ENCODE assay signal across 8 mouse cellular contexts in the genomic region with DNA sequence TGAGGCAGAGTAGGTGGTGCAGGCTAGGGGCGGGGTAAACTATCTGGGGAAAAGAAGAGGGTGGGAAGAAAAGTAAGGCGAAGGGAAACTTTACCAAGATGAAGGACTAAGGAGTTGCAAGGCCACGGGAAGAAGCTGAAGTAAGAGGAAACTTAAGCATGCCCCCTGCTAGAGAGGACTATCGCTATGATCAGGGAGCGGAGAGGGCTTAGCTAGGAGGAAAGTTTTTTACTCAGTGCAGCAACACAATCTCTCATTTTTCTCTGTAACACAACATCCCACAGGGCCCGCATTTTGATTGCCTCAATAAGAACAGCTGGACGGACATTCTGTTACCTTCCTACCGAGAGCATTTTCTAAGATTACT. TPM values are rescaled to one million over a fixed set of nuclear protein-coding genes. Genes with fewer than 3 reads are reported as not detected.
A peak's percentile ranks its signal among the peaks of the same experiment; 100 is the strongest.
DNase-seq lines count a peak whose midpoint lies in the region; ATAC-seq and TF ChIP-seq lines count a peak whose summit lies in the region.

No protein-coding gene starts in this region.

- H3K79me2 ChIP-seq in CH12.LX (replicated peaks; ENCODE audit: control insufficient read depth, extremely low read depth, insufficient read depth, poor library complexity, severe bottlenecking): peaks cover 18% of the 10 kb centered on the region

- H3K27me3 ChIP-seq in heart, embryonic 12.5 days (replicated peaks): no peaks in the 10 kb centered on the region
- no peaks in the 10 kb centered on the region for H3K27me3 ChIP-seq in CH12.LX (replicated peaks)
- H3K27me3 ChIP-seq in forebrain, embryonic 14.5 days (replicated peaks; ENCODE audit: control insufficient read depth, insufficient read depth, low read length): no peaks in the 10 kb centered on the region
- H3K27me3 ChIP-seq in liver, embryonic 15.5 days: no peaks in the 10 kb centered on the region

- H3K36me3 ChIP-seq in heart, embryonic 12.5 days: peaks cover 5% of the 10 kb centered on the region; the same call in 1 of the 2 replicates
- peaks cover 0 to 10% of the 10 kb centered on the region in 2 experiments for H3K36me3 ChIP-seq in CH12.LX (replicated peaks in 1 of 2; ENCODE audit: control insufficient read depth in 1 of 2, insufficient read depth in 1 of 2, low read length in 1 of 2)
- H3K36me3 ChIP-seq in forebrain, embryonic 14.5 days (ENCODE audit: control insufficient read depth, insufficient read depth, low read length): no peaks in the 10 kb centered on the region
- H3K36me3 ChIP-seq in liver, embryonic 15.5 days (replicated peaks): peaks cover 11% of the 10 kb centered on the region

- peaks cover 4% of the 10 kb centered on the region; the same call in 1 of the 2 replicates for H3K4me1 ChIP-seq in heart, embryonic 12.5 days (replicated peaks)
- no peaks in the 10 kb centered on the region for H3K4me1 ChIP-seq in CH12.LX (ENCODE audit: control insufficient read depth in 1 of 2, insufficient read depth in 2 of 2)
- no peaks in the 10 kb centered on the region for H3K4me1 ChIP-seq in forebrain, embryonic 14.5 days (ENCODE audit: control insufficient read depth, insufficient read depth, low read length)
- H3K4me1 ChIP-seq in liver, embryonic 15.5 days (replicated peaks): peaks cover 9% of the 10 kb centered on the region; the same call in 1 of the 2 replicates

- TF ChIP-seq POLR2A in CH12.LX (IDR thresholded peaks at IDR 0.05; ENCODE audit: low read depth, low read length): 0 out of 2 replicates have a peak, but pooled peaks have one; percentile 25

- DNase-seq in heart, adult 8-10 months (ENCODE audit: low spot score): no peak
- no peak for DNase-seq in CH12.LX (ENCODE audit: extremely low read depth)
- DNase-seq in forebrain, embryonic 14.5 days (ENCODE audit: low spot score): no peak
- no peak for DNase-seq in yolk sac, embryonic 10.5 days (ENCODE audit: low spot score)
- DNase-seq in right cerebral cortex, postnatal 25 days: no peak

- H3K4me3 ChIP-seq in heart, embryonic 12.5 days: peak overlapping the region; percentile 64
- H3K4me3 ChIP-seq in CH12.LX (replicated peaks in 1 of 3; ENCODE audit: low read depth in 2 of 3, low read length in 2 of 3, poor library complexity in 1 of 3): peak overlapping the region; percentile 50 to 66 (median 57)
- H3K4me3 ChIP-seq in forebrain, embryonic 14.5 days (ENCODE audit: low read depth, low read length): peak overlapping the region; percentile 44
- H3K4me3 ChIP-seq in liver, embryonic 15.5 days (replicated peaks): peak overlapping the region; percentile 75

- no peak for TF ChIP-seq EP300 in CH12.LX (IDR thresholded peaks at IDR 0.05; ENCODE audit: low read length)

- no peak for ATAC-seq in heart, embryonic 12.5 days (ENCODE audit: insufficient number of reproducible peaks, low FRiP score)
- no peak for ATAC-seq in forebrain, embryonic 14.5 days
- no peak for ATAC-seq in liver, embryonic 15.5 days (ENCODE audit: insufficient read depth)
- no peak for ATAC-seq in inflammation-experienced regulatory T-cells, adult 6 months

- WGBS in heart, embryonic 12.5 days: 10% methylated on average over 7 of the region's 8 CpGs
- 29% methylated on average over 8 of the region's 8 CpGs for WGBS in forebrain, embryonic 14.5 days
- 14% methylated on average over 8 of the region's 8 CpGs for WGBS in liver, embryonic 15.5 days (ENCODE audit: insufficient replicate concordance)

- peak overlapping the region; percentile 71 for H3K9ac ChIP-seq in heart, embryonic 12.5 days
- peak overlapping the region; percentile 76 for H3K9ac ChIP-seq in CH12.LX (ENCODE audit: insufficient read depth, low read depth)
- peak overlapping the region; percentile 73; the same call in 1 of the 2 replicates for H3K9ac ChIP-seq in forebrain, embryonic 14.5 days (ENCODE audit: low read length)
- H3K9ac ChIP-seq in liver, embryonic 15.5 days: peak overlapping the region; percentile 32; the same call in 1 of the 2 replicates

- H3K27ac ChIP-seq in heart, embryonic 12.5 days (ENCODE audit: poor library complexity, severe bottlenecking): peak overlapping the region; percentile 98
- no peak overlapping the region for H3K27ac ChIP-seq in CH12.LX (ENCODE audit: insufficient read depth, low read depth)
- H3K27ac ChIP-seq in forebrain, embryonic 14.5 days (ENCODE audit: low read depth, low read length): no peak overlapping the region; the same call in 1 of the 2 replicates
- peak overlapping the region; percentile 88 for H3K27ac ChIP-seq in liver, embryonic 15.5 days (replicated peaks)

- in situ Hi-C loops in CH12.LX (cut with MboI; ENCODE audit: low pct_ligation_motif_present, low pct_unique_long_range_greater_than_20kb, low sequenced_read_pairs): no loop called here

- TF ChIP-seq CTCF in CH12.LX (conservative IDR thresholded peaks at IDR 0.05 in 1 of 2, IDR thresholded peaks at IDR 0.05 in 1 of 2; ENCODE audit: low read depth in 2 of 2, low read length in 2 of 2): no peak

- dilution Hi-C loops in CH12.LX (cut with MboI; ENCODE audit: extremely low pct_ligation_motif_present, extremely low pct_unique_long_range_greater_than_20kb, low sequenced_read_pairs): no loop called here

- H3K4me2 ChIP-seq in heart, embryonic 12.5 days: peak overlapping the region; percentile 75
- 0 out of 2 replicates have a peak overlapping the region, but pooled peaks have one; percentile 13 for H3K4me2 ChIP-seq in CH12.LX (ENCODE audit: insufficient read depth, low read depth, poor library complexity, severe bottlenecking)
- H3K4me2 ChIP-seq in forebrain, embryonic 14.5 days (ENCODE audit: low read length): peak overlapping the region; percentile 57
- peak overlapping the region; percentile 72 for H3K4me2 ChIP-seq in liver, embryonic 15.5 days

- no peak for TF ChIP-seq RAD21 in CH12.LX (IDR thresholded peaks at IDR 0.05; ENCODE audit: low read depth, low read length)

- no peaks in the 10 kb centered on the region for H3K9me3 ChIP-seq in heart, embryonic 12.5 days (replicated peaks)
- H3K9me3 ChIP-seq in CH12.LX (replicated peaks; ENCODE audit: low read length): no peaks in the 10 kb centered on the region
- H3K9me3 ChIP-seq in forebrain, embryonic 14.5 days (replicated peaks; ENCODE audit: control insufficient read depth, low read length): no peaks in the 10 kb centered on the region
- no peaks in the 10 kb centered on the region for H3K9me3 ChIP-seq in liver, embryonic 15.5 days (replicated peaks)

TF ChIP-seq in CH12.LX, 34 proteins besides CTCF, POLR2A, EP300 and RAD21:
- TF ChIP-seq ZKSCAN1 (IDR thresholded peaks at IDR 0.05; ENCODE audit: borderline replicate concordance, low read depth, low read length) (no peak), SMC3 (IDR thresholded peaks at IDR 0.05; ENCODE audit: low read depth, low read length) (no peak), UBTF (IDR thresholded peaks at IDR 0.05; ENCODE audit: low read depth, low read length) (no peak), BHLHE40 (IDR thresholded peaks at IDR 0.05; ENCODE audit: low read depth, low read length) (no peak), JUND (conservative IDR thresholded peaks at IDR 0.05; ENCODE audit: low read depth, low read length) (no peak), ZC3H11A (IDR thresholded peaks at IDR 0.05; ENCODE audit: low read depth, low read length) (no peak), MYC (IDR thresholded peaks at IDR 0.05; ENCODE audit: low read depth, low read length) (no peak), MAFK (IDR thresholded peaks at IDR 0.05; ENCODE audit: insufficient replicate concordance, low read length) (no peak), ZNF384 (IDR thresholded peaks at IDR 0.05; ENCODE audit: low read depth, low read length) (no peak), SIN3A (IDR thresholded peaks at IDR 0.05; ENCODE audit: low read length) (no peak), ELF1 (IDR thresholded peaks at IDR 0.05; ENCODE audit: low read depth, low read length) (no peak)

RNA-seq across cellular contexts. Expression of gene Cul4b, which starts 10.8 kb away (rescaled TPM):
- polyA plus RNA-seq in heart, embryonic 12.5 days (2016; fragmentation: Nextera tagmentation; extraction: Ambion mirVana): 34.1 and 36.1 TPM in 2 replicates
- 10 to 100 TPM; 10.7 to 13.3 (median 12.0) TPM for total RNA-seq in heart, adult 8-10 months (2022)
- 17.6 and 23.0 TPM in 2 replicates for total RNA-seq in CH12.LX (2012; rRNA removed)
- 34.7 and 41.1 TPM in 2 replicates for total RNA-seq in CH12.LX (2014; rRNA removed)
- 31.7 and 37.6 TPM in 2 replicates for polyA plus RNA-seq in CH12.LX (2012; ENCODE audit: insufficient read length, low read depth)
- polyA plus RNA-seq in forebrain, embryonic 14.5 days (2014; fragmentation: Nextera tagmentation; extraction: Ambion mirVana): 24.1 and 24.6 TPM in 2 replicates
- 7.7 and 8.6 TPM in 2 replicates for polyA plus RNA-seq in liver, embryonic 15.5 days (2015; fragmentation: Nextera tagmentation; extraction: Ambion mirVana)
- 10 to 100 TPM; 27.4 to 32.9 (median 32.0) TPM for polyA plus RNA-seq in inflammation-experienced regulatory T-cells, adult 6 months (2017; shearing (Covaris generic))

RNA-seq across cellular contexts. Expression of gene Mcts1, which starts 35.2 kb away (rescaled TPM):
- polyA plus RNA-seq in heart, embryonic 12.5 days (2016; fragmentation: Nextera tagmentation; extraction: Ambion mirVana): 53.7 and 58.9 TPM in 2 replicates
- total RNA-seq in heart, adult 8-10 months (2022): 10 to 100 TPM; 30.1 to 43.2 (median 37.5) TPM
- total RNA-seq in CH12.LX (2012; rRNA removed) (48.5 and 61.3 TPM in 2 replicates), CH12.LX (2014; rRNA removed) (183 and 219 TPM in 2 replicates)
- 62.2 and 86.5 TPM in 2 replicates for polyA plus RNA-seq in CH12.LX (2012; ENCODE audit: insufficient read length, low read depth)
- 160 and 162 TPM in 2 replicates for polyA plus RNA-seq in forebrain, embryonic 14.5 days (2014; fragmentation: Nextera tagmentation; extraction: Ambion mirVana)
- 32.4 and 40.8 TPM in 2 replicates for polyA plus RNA-seq in liver, embryonic 15.5 days (2015; fragmentation: Nextera tagmentation; extraction: Ambion mirVana)
- polyA plus RNA-seq in inflammation-experienced regulatory T-cells, adult 6 months (2017; shearing (Covaris generic)): 100 to 1,000 TPM; 124 to 135 (median 126) TPM

Comparison
In these comparisons a context has a peak if more than half of its experiments do, and no peak if none do; other contexts are left out.
1. H3K27ac ChIP-seq: peak in heart, embryonic 12.5 days (single experiment) and liver, embryonic 15.5 days (single experiment); none in CH12.LX (single experiment) and forebrain, embryonic 14.5 days (single experiment).
2. H3K4me2 ChIP-seq: peak in every context shown above with its lines; median percentile 75 in heart, embryonic 12.5 days; 72 in liver, embryonic 15.5 days; 57 in forebrain, embryonic 14.5 days; 13 in CH12.LX.
3. Peak in every context shown above with its lines, with median percentiles within 50 percentile points of each other: H3K4me3 ChIP-seq and H3K9ac ChIP-seq.